Mouse (Mus musculus): Measurements from ENCODE around the gene Lrp1. TPM values are rescaled to one million over a fixed set of nuclear protein-coding genes. Genes with fewer than 3 reads are reported as not detected.
A peak's percentile ranks its signal among the peaks of the same experiment; 100 is the strongest.

Lrp1 gene
- polyA plus RNA-seq, 1 experiment from 2014 or later = 42.6 TPM

DNA sequence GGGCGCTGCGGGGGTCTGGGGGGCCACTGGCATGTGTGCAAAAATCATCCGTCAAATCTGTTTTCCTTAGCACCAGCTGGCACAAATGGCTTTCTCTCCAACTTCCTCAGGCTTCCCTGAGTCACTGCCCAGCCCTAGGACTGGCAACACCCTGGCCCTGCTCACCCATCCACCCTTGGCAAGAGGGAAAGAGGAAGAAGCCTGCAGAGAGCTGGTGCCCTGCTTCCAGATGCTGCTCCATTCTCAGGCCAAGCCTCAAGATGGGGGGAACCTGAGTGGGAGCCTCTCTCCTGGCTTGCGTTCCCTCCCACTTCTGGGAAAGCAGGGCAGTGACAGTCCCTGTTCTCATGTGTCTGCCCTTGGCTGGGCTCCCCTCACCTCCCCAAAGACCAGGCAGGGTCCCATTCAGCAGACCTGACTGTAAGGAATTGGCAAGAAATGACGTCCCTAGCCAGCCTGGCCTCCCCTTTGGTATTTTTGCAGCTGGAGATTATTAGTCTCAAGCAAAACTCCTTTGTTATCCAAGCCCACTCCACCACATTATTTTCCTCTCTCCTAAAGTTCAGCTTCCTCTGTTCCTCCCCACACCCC is 23.5 kb downstream of the Lrp1 start:
- peaks cover 48% of the 10 kb centered on the region for H3K4me1 ChIP-seq (replicated peaks; ENCODE audit: insufficient read depth, low read length)
- 70% methylated on average over 5 of the region's 5 CpGs for WGBS
- H3K4me2 ChIP-seq (ENCODE audit: low read length) = no peak overlapping the region
- no peak overlapping the region for H3K9ac ChIP-seq (ENCODE audit: low read depth, low read length)
- no peaks in the 10 kb centered on the region for H3K9me3 ChIP-seq (replicated peaks; ENCODE audit: low read length)
- TF ChIP-seq CTCF (IDR thresholded peaks at IDR 0.05; ENCODE audit: low read depth) = no peak
- H3K27ac ChIP-seq = peak overlapping the region; percentile 50; the same call in 1 of the 2 replicates
- no peak for ATAC-seq (replicated peaks; ENCODE audit: low FRiP score, low read depth)
- H3K4me3 ChIP-seq (replicated peaks; ENCODE audit: low read depth, low read length) = no peak overlapping the region
- H3K36me3 ChIP-seq (ENCODE audit: insufficient read depth, low read length) = 0 out of 2 replicates have a peak, but pooled peaks cover 6% of the 10 kb centered on the region
- no peak for DNase-seq (ENCODE audit: low spot score)
- H3K27me3 ChIP-seq (ENCODE audit: insufficient read depth, low read length) = no peaks in the 10 kb centered on the region

DNA sequence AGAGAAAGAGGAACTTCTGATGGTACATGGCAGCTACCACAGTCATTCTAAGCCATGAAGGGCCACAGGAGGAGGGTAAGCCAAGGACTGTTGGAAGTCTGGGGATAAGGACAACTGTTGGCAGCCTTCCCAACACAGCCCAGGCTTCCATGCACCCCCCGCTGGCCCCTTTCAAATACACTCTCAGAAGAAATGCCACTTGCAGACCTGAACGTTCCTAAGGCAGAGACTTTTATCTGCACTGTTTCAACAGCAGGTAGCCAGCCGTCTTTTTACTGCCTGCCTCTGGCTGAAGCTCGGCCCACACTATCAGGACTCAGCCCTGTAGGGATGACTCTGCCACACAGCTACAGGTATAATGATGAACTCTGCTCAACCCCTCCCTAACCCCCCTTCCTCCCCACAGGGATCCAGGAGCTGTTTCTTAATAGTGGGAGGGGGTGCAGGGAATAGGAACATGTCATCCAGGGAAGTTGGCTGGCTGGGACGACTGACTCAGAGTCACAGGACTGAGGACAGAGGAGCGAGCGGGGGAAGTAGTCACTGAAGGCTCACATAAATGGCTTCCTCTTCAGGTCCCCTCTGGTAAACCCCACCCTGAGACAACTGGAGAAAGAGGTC is 24.5 kb downstream of the Lrp1 start:
- H3K36me3 ChIP-seq (ENCODE audit: insufficient read depth, low read length) = 0 out of 2 replicates have a peak, but pooled peaks cover 10% of the 10 kb centered on the region
- peak overlapping the region; percentile 72 for H3K27ac ChIP-seq
- peaks cover 47% of the 10 kb centered on the region for H3K4me1 ChIP-seq (replicated peaks; ENCODE audit: insufficient read depth, low read length)
- no peak for TF ChIP-seq CTCF (IDR thresholded peaks at IDR 0.05; ENCODE audit: low read depth)
- no peaks in the 10 kb centered on the region for H3K9me3 ChIP-seq (replicated peaks; ENCODE audit: low read length)
- no peaks in the 10 kb centered on the region for H3K27me3 ChIP-seq (ENCODE audit: insufficient read depth, low read length)
- H3K4me3 ChIP-seq (replicated peaks; ENCODE audit: low read depth, low read length) = no peak overlapping the region
- no peak for ATAC-seq (replicated peaks; ENCODE audit: low FRiP score, low read depth)
- H3K4me2 ChIP-seq (ENCODE audit: low read length) = no peak overlapping the region
- 45% methylated on average over 7 of the region's 7 CpGs for WGBS
- H3K9ac ChIP-seq (ENCODE audit: low read depth, low read length) = 0 out of 2 replicates have a peak overlapping the region, but pooled peaks have one; percentile 8
- DNase-seq (ENCODE audit: low spot score) = no peak

DNA sequence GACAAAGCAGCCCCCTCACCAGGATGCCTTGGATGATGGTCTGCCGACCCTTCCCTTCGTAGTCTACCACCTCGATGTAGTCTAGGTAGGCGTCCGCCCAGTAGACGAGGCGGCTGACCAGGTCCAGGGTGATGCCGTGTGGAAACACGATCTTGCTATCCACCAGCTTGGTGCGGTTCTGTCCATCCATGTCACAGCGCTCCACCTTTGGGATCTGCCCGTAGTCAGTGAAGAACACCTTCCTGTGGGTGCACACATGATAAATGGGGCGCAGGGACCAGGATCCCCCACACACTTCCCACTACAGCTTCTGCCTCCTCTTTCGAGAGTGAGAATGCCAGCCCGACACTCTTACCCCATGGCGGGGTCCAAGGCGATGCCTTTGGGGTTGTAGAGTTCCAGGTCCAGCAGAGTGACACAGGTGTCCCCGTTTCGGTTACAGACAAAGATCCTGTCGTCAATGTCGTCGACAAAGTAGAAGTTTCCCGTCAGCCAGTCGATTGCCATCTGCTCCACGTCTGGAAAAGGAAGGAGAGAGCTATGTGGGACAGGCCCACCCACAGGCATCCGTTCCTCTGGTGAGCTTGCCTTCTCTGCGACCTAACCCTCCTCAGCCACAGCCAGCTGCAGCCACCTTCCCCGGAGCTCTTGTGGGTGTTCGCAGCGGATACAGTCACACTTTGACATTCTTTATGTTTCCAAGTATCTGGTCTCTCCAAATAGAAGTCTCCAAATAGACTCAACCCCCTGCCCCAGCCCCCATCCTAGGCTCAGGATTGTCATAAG is 25.8 kb downstream of the Lrp1 start:
- no peaks in the 10 kb centered on the region for H3K27me3 ChIP-seq (ENCODE audit: insufficient read depth, low read length)
- H3K4me2 ChIP-seq (ENCODE audit: low read length) = no peak overlapping the region
- H3K9me3 ChIP-seq (replicated peaks; ENCODE audit: low read length) = no peaks in the 10 kb centered on the region
- ATAC-seq (replicated peaks; ENCODE audit: low FRiP score, low read depth) (no peak), DNase-seq (ENCODE audit: low spot score) (peak; percentile 74)
- 79% methylated on average over 30 of the region's 30 CpGs for WGBS
- TF ChIP-seq CTCF (IDR thresholded peaks at IDR 0.05; ENCODE audit: low read depth) = no peak
- H3K36me3 ChIP-seq (ENCODE audit: insufficient read depth, low read length) = peaks cover 21% of the 10 kb centered on the region; the same call in 1 of the 2 replicates
- H3K27ac ChIP-seq = peak overlapping the region; percentile 72
- peaks cover 40% of the 10 kb centered on the region for H3K4me1 ChIP-seq (replicated peaks; ENCODE audit: insufficient read depth, low read length)
- H3K9ac ChIP-seq (ENCODE audit: low read depth, low read length) = no peak overlapping the region
- H3K4me3 ChIP-seq (replicated peaks; ENCODE audit: low read depth, low read length) = no peak overlapping the region

DNA sequence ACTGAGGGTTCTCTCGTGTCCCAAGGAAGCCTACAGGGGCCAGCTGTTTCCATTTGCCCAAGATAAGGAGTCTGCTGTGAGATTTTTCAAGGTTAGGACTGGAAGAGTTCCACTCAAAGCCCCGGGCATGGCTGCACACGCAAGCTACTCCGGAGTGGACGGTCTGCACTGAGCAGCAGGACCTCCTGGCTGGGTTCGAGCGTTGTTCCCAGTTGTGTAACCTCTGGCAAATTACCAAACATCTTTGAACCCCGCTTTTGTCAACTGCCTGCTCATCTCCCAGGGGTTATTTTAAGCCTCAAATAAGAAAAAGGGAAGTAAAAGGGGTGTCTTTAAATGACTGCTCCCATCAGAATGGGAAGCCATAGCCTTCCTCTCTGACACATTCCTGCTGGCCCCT is 26.5 kb downstream of the Lrp1 start:
- H3K4me3 ChIP-seq (replicated peaks; ENCODE audit: low read depth, low read length) = no peak overlapping the region
- H3K9me3 ChIP-seq (replicated peaks; ENCODE audit: low read length) = no peaks in the 10 kb centered on the region
- peaks cover 34% of the 10 kb centered on the region for H3K4me1 ChIP-seq (replicated peaks; ENCODE audit: insufficient read depth, low read length)
- peaks cover 26% of the 10 kb centered on the region; the same call in 1 of the 2 replicates for H3K36me3 ChIP-seq (ENCODE audit: insufficient read depth, low read length)
- no peaks in the 10 kb centered on the region for H3K27me3 ChIP-seq (ENCODE audit: insufficient read depth, low read length)
- no peak overlapping the region for H3K9ac ChIP-seq (ENCODE audit: low read depth, low read length)
- 75% methylated on average over 8 of the region's 8 CpGs for WGBS
- H3K27ac ChIP-seq = peak overlapping the region; percentile 54
- ATAC-seq (replicated peaks; ENCODE audit: low FRiP score, low read depth) (no peak), DNase-seq (ENCODE audit: low spot score) (no peak)
- TF ChIP-seq CTCF (IDR thresholded peaks at IDR 0.05; ENCODE audit: low read depth) = no peak
- no peak overlapping the region for H3K4me2 ChIP-seq (ENCODE audit: low read length)

DNA sequence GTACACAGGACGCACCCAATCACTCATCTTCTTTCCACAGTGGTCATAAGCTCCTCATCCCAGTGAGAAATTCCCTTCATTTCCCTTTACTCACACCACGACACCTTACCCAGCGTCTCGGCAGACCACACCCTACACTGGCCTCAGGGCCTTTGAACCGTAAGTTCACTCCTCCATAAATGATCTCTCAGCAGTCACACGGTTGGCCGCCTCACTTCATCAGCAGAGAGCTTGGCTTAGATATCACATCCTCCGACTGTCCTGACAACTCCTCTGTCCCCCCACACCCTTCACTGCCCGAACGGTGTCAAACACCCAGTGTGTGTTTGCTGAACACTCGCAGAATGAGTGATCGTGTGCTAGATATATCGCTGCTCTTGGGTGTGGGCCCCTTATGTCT is 28.1 kb downstream of the Lrp1 start:
- Histone ChIP-seq H3K27me3 (ENCODE audit: insufficient read depth, low read length) (no peaks in the 10 kb centered on the region), H3K4me1 (replicated peaks; ENCODE audit: insufficient read depth, low read length) (peaks cover 26% of the 10 kb centered on the region), H3K36me3 (ENCODE audit: insufficient read depth, low read length) (peaks cover 30% of the 10 kb centered on the region; the same call in 1 of the 2 replicates), H3K9ac (ENCODE audit: low read depth, low read length) (no peak overlapping the region), H3K4me2 (ENCODE audit: low read length) (no peak overlapping the region), H3K27ac (no peak overlapping the region), H3K9me3 (replicated peaks; ENCODE audit: low read length) (no peaks in the 10 kb centered on the region), H3K4me3 (replicated peaks; ENCODE audit: low read depth, low read length) (no peak overlapping the region)
- DNase-seq (ENCODE audit: low spot score) = peak; percentile 63
- no peak for TF ChIP-seq CTCF (IDR thresholded peaks at IDR 0.05; ENCODE audit: low read depth)
- peak; percentile 30; the same call in 1 of the 2 replicates for ATAC-seq (replicated peaks; ENCODE audit: low FRiP score, low read depth)
- 37% methylated on average over 13 of the region's 13 CpGs for WGBS

DNA sequence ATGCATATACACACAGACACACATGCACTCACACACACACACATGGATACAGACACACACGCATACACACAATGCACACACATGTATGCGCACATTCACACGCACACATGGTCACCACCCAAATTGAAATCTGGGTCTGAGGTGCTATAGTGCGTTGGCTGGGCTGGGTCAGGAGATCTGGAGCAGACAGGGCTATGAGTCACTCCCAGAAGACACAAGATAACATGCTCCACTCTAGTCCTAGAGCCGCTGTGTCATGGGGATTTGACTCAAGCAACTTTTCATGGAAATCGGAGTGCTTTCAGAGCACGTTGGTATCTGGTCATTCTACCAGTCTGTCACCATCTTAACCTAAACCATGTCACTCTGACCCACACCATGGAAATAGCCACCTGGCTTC is 28.5 kb downstream of the Lrp1 start:
- Histone ChIP-seq H3K27ac (no peak overlapping the region), H3K27me3 (ENCODE audit: insufficient read depth, low read length) (no peaks in the 10 kb centered on the region), H3K36me3 (ENCODE audit: insufficient read depth, low read length) (peaks cover 30% of the 10 kb centered on the region; the same call in 1 of the 2 replicates), H3K9ac (ENCODE audit: low read depth, low read length) (no peak overlapping the region), H3K4me1 (replicated peaks; ENCODE audit: insufficient read depth, low read length) (peaks cover 22% of the 10 kb centered on the region), H3K9me3 (replicated peaks; ENCODE audit: low read length) (no peaks in the 10 kb centered on the region), H3K4me2 (ENCODE audit: low read length) (no peak overlapping the region), H3K4me3 (replicated peaks; ENCODE audit: low read depth, low read length) (no peak overlapping the region)
- ATAC-seq (replicated peaks; ENCODE audit: low FRiP score, low read depth) (no peak), DNase-seq (ENCODE audit: low spot score) (no peak)
- TF ChIP-seq CTCF (IDR thresholded peaks at IDR 0.05; ENCODE audit: low read depth) = no peak
- WGBS = 82% methylated on average over 7 of the region's 7 CpGs
